Mouse (Mus musculus) kidney, postnatal 14 days (tissue): ENCODE data around the gene Maml1.

ENCODE experiments used
- DNase-seq: peaks from one replicate; pipeline ENCODE4 v3.0.0; 2022; ENCODE audit warnings: mixed read lengths

Maml1 gene

GRCm38 (mm10) chr11:50216724-50217366 lies 75.3 kb downstream of the Maml1 start:
- no peak for DNase-seq

GRCm38 (mm10) chr11:50215633-50216032 lies 76.5 kb downstream of the Maml1 start:
- DNase-seq = no peak

DNA sequence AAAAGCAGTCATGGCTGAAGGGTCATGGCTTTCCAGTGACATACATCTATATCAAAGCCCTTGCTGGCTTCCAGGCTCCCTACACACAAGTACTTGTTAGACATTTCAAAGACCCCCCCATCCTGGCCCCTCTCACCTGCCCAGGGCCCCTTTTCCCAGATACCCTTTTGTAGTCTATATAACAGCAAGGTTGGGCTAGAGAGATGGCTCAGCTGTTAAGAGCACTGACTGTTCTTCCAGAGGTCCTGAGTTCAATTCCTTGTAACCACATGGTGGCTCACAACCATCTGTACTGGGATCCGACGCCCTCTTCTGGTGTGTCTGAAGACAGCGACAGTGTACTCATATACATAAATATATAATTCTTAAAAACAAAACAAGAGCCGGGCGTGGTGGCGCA lies 77.5 kb downstream of the Maml1 start:
- no peak for DNase-seq

DNA sequence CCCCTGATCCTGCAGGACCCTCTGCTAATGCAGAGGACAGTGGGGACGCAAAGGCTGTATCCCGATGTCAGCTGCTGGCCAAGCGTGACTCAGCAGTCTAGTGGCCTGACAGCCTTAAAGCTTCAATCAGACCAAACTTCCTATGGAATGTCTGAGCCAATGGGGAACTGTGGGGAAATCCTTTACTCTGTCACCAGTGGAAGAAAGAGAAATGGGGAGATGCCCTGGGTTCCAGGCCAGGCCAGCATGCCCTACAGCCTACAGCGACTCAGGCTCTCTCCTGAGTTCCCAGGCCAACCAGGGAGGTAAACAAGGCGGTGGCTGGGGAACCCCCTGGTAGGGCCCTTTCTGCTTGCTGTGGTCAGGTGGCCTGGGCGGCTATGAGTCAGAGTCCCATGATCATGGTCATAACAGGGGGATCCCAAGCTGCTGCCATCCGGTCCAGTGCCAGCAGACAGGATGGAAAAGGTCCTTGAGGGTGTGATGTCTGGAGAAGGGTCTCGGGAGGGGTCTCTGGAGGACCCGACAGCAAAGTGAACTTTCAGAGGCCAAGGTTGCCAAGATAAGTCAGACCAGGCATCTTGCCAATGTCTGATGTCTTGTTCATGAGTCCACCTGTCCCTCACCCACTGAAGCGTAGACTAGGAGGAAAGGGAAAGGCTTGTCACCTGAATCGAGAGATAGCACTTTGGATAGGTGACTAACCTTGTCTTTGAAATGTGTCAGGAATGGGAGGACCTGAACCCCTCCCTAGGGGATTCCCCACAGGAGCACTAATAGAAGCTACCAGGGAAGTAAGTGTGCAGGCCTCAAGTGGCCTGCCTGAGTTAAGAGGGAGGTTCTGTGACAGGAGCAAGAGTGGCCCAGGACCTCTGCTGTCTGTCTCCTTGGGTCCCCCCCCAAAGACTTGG lies 79.0 kb downstream of the Maml1 start:
- DNase-seq = peak; percentile 92

DNA sequence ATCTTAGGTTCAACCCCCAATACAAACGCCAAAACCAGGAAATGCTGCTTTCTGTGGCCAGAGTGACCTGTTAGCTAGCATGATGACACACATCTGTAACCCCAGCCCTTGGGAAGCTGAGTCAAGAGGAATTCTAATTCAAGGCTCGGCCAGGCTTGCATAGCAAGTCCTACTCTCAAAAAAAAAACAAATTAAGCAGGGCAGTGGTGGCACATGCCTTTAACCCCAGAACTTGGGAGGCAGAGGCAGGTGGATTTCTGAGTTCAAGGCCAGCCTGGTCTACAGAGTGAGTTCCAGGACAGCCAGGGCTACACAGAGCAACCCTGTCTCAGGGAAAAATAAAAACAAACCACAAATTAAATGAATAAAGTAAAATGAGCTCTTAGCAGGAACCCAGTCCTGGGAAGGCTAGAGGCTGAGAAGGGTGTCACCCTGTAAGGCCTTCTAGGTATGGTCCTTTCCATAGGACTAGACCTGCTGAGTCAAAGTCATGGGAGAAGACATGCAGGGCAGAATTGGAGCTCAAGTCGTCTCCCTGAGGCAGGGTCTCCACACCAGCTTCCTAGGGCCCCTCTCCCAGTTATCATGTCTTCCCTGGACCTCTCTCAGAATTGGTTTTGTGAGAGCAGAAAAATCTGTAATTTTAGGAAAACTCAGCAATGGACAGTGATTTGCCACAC lies 79.9 kb downstream of the Maml1 start:
- DNase-seq = no peak

- no peak for DNase-seq
Observed at GRCm38 (mm10) chr11:50211322-50212059, 80.6 kb downstream of the Maml1 start.

DNA sequence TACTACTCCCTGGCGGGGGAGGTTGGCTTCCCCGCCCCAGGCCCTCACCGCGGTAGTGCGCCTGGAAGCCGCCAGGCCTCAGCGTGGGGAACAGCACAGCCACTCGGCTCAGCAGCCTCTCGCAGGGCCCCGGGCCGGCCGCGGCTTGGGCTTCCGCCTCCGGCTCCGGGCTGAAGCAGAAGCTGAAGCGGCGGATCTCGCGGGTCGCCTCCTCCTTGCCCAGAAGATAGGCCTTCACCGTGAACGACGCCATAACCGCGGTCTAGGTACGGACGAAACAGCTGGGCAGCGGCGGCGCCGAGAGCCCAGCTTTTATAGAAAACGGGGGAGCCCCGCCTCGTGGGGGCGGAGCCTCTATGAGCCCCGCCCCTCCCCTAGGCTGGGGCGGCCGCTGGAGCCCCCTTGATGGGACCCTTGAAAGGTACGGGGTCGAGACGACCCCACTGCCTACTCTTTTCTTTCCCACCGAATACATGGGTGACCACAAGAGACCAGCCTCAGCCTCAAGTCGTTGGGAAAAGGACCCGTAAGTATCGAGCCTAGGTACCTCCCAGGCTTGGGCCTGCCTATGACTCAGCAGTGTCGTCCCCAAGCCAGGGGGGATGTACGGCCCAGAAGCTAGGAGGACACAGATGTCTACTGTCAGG lies 81.5 kb downstream of the Maml1 start, which contains the start of the genes Sqstm1 and Mgat4b:
Gene Sqstm1, minus strand, starts transcription at position 323 of the 647 bp plus-strand sequence.
Gene Mgat4b, plus strand, starts transcription at position 386 of the 647 bp plus-strand sequence.
- DNase-seq = peak; percentile 91

GRCm38 (mm10) chr11:50210101-50210504 lies 82.0 kb downstream of the Maml1 start:
- peak; percentile 95 for DNase-seq

- DNase-seq = no peak
Observed at GRCm38 (mm10) chr11:50208039-50208438, 84.1 kb downstream of the Maml1 start.

DNA sequence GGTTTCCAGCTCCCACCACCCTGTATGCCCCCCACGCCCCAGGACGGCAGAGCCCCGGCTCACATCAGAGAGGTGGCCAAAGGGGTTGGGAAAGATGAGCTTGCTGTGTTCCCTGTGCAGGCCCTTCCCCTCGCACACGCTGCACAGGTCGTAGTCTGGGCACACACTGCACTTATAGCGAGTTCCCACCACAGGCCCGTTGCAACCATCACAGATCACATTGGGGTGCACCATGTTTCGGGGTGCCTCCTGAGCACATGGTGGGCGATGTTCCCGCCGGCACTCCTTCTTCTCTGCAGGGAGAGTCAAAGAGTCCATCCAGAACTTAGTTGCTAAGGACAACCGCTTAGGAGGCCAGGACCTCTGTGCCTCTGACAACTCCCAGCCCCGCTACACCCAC lies 84.8 kb downstream of the Maml1 start:
- DNase-seq = no peak

- DNase-seq = no peak
Observed at GRCm38 (mm10) chr11:50206037-50206436, 86.1 kb downstream of the Maml1 start.
